Mouse (Mus musculus) gastrocnemius, adult 2 months (tissue): Measurements from ENCODE around the gene Rora. TPM values are rescaled to one million over a fixed set of nuclear protein-coding genes. Genes with fewer than 3 reads are reported as not detected.
A peak's percentile ranks its signal among the peaks of the same experiment; 100 is the strongest.

ENCODE experiments used
- DNase-seq: peaks from one replicate; pipeline ENCODE4 v3.0.0; 2022
- H3K27ac ChIP-seq: fragments of 200-600 bp; 2 replicates; pipeline ENCODE4 v1.8.1; 2022; ENCODE audit warnings: mild to moderate bottlenecking
- H3K4me3 ChIP-seq: fragments of 200-600 bp; 2 replicates; pipeline ENCODE4 v1.8.1; 2022; ENCODE audit warnings: mild to moderate bottlenecking, moderate library complexity
- CTCF ChIP-seq: fragments of 200-600 bp; IDR thresholded peaks from 2 replicates; pipeline ENCODE4 v1.8.1; 2022; ENCODE audit warnings: antibody characterized with exemption, mild to moderate bottlenecking, moderate library complexity
- intact Hi-C: fragments of 180-260 bp; cut with DNase I; formaldehyde crosslinking; loops from one replicate; pipeline ENCODE4 v1.15.1; 2025
- total RNA-seq, 2 experiments: library from RNA; stranded (reverse); gene quantifications; 2 replicates each; pipeline ENCODE4 v1.2.3; 2021

Gene Rora
- total RNA-seq, 2 experiments from 2014 or later, result 60.6 to 112 TPM

DNA sequence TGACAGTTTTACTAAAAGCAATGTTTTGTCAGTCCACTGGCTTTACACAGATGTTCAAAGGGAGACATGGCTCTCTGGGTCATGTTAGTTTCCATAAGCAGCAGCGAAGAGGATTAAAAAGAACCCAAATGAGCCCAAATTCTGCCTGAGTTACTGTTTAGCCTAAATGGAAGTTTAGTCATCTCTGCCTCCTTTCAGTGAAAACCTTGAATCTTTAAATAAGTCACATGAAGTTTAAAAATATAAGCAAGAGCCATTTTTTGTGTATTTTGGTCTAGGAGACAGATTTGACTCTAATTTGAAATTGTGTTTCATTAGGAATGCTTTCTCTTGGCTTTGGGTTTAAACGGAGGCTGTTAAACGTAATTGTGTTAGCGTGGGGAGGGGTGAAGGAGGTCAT, 79.3 kb downstream of the Rora start:
- H3K4me3 ChIP-seq, result no peak overlapping the region
- no peak for DNase-seq
- intact Hi-C loops, result no loop called here
- no peak for TF ChIP-seq CTCF
- no peak overlapping the region for H3K27ac ChIP-seq

DNA sequence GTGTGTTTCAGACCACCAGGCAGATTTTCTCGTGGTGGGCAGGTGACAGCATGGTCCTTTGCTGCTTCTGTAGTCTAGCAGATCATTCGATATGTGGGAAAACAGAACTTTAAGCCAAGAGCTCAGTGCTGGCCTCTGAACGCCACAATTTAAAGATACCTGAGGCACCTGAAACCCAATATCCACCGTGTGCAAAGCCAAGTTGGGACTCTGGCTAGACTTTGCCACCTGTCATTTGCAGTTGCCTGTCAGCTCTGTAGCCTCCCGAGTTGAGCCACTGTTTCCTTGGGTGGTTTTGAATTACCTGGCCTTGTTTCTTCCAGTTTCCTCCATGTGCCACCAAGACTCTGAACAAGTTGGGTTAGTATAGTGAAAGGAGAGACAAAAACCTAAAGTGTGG, 82.3 kb downstream of the Rora start:
- TF ChIP-seq CTCF, result no peak
- DNase-seq, result peak; percentile 77
- Histone ChIP-seq H3K27ac (peak overlapping the region; percentile 82), H3K4me3 (no peak overlapping the region)
- intact Hi-C loops, result no loop called here

- intact Hi-C loops, result no loop called here
- no peak for DNase-seq
- no peak for TF ChIP-seq CTCF
- no peak overlapping the region for H3K4me3 ChIP-seq
- H3K27ac ChIP-seq, result peak overlapping the region; percentile 82; the same call in 1 of the 2 replicates
Measured at GRCm38 (mm10) chr9:68737197-68737736, 83.7 kb downstream of the Rora start.

GRCm38 (mm10) chr9:68745931-68746646, 92.5 kb downstream of the Rora start:
- Histone ChIP-seq H3K27ac (0 out of 2 replicates have a peak overlapping the region, but pooled peaks have one; percentile 16), H3K4me3 (no peak overlapping the region)
- intact Hi-C loops, result no loop called here
- no peak for DNase-seq
- no peak for TF ChIP-seq CTCF

DNA sequence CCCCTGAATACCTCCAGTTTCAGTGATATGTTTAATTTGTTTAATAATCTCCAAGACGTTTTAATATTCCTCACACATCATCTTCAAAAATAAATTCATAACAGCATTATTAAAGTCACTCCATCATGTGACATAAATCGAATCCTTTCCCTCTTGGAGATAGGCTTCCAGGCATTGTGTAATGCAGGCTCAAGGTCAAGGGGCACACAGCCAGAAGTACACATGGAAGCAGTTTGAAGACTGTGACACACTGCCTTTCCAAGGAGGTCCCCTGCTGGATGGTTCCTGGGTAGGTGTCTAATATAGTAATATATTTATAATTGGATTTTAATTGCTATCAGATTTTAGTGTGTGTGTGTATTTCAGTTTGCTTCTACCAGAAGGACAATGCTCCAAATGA, 103.4 kb downstream of the Rora start:
- DNase-seq, result peak; percentile 82
- Histone ChIP-seq H3K27ac (peak overlapping the region; percentile 61; the same call in 1 of the 2 replicates), H3K4me3 (no peak overlapping the region)
- TF ChIP-seq CTCF, result peak; percentile 38
- intact Hi-C loops, result no loop called here

- DNase-seq, result no peak
- no peak overlapping the region for H3K27ac ChIP-seq
- H3K4me3 ChIP-seq, result no peak overlapping the region
- TF ChIP-seq CTCF, result peak; percentile 21
- intact Hi-C loops, result no loop called here
Measured at GRCm38 (mm10) chr9:68759324-68759723, 105.7 kb downstream of the Rora start.

- TF ChIP-seq CTCF, result no peak
- intact Hi-C loops, result no loop called here
- DNase-seq, result no peak
- Histone ChIP-seq H3K4me3 (no peak overlapping the region), H3K27ac (peak overlapping the region; percentile 24; the same call in 1 of the 2 replicates)
Measured at GRCm38 (mm10) chr9:68760329-68760728, 106.7 kb downstream of the Rora start.

- no peak for TF ChIP-seq CTCF
- intact Hi-C loops, result no loop called here
- H3K4me3 ChIP-seq, result no peak overlapping the region
- H3K27ac ChIP-seq, result peak overlapping the region; percentile 59; the same call in 1 of the 2 replicates
- DNase-seq, result no peak
Measured at GRCm38 (mm10) chr9:68760876-68761275, 107.3 kb downstream of the Rora start.

GRCm38 (mm10) chr9:68761672-68762071, 108.1 kb downstream of the Rora start:
- peak overlapping the region; percentile 59 for H3K27ac ChIP-seq
- peak; percentile 28 for DNase-seq
- no peak for TF ChIP-seq CTCF
- intact Hi-C loops, result no loop called here
- H3K4me3 ChIP-seq, result no peak overlapping the region

- peak; percentile 55 for TF ChIP-seq CTCF
- intact Hi-C loops, result no loop called here
- H3K4me3 ChIP-seq, result no peak overlapping the region
- no peak overlapping the region for H3K27ac ChIP-seq
- DNase-seq, result peak; percentile 41
Measured at GRCm38 (mm10) chr9:68765595-68765994, 112.0 kb downstream of the Rora start.

GRCm38 (mm10) chr9:68769638-68770037, 116.1 kb downstream of the Rora start:
- H3K4me3 ChIP-seq, result peak overlapping the region; percentile 50
- peak overlapping the region; percentile 79 for H3K27ac ChIP-seq
- no peak for DNase-seq
- TF ChIP-seq CTCF, result no peak
- intact Hi-C loops, result no loop called here

GRCm38 (mm10) chr9:68771383-68771782, 117.8 kb downstream of the Rora start:
- intact Hi-C loops, result no loop called here
- TF ChIP-seq CTCF, result no peak
- peak overlapping the region; percentile 79 for H3K27ac ChIP-seq
- H3K4me3 ChIP-seq, result peak overlapping the region; percentile 50
- DNase-seq, result peak; percentile 65

- intact Hi-C loops, result no loop called here
- no peak for DNase-seq
- peak; percentile 14; the same call in 1 of the 2 replicates for TF ChIP-seq CTCF
- no peak overlapping the region for H3K27ac ChIP-seq
- no peak overlapping the region for H3K4me3 ChIP-seq
Measured at GRCm38 (mm10) chr9:68773770-68774169, 120.2 kb downstream of the Rora start.
